8 mouse cellular contexts compared by ENCODE assay signal in genomic region chr5:33652783-33653173, GRCm38 (mm10). TPM values are rescaled to one million over a fixed set of nuclear protein-coding genes. Genes with fewer than 3 reads are reported as not detected.
DNase-seq lines count a peak whose midpoint lies in the region; ATAC-seq and TF ChIP-seq lines count a peak whose summit lies in the region.

No protein-coding gene starts in this region.

- H3K27ac ChIP-seq in kidney, postnatal 0 days = peak overlapping the region; percentile 42; the same call in 1 of the 2 replicates
- peak overlapping the region; percentile 99 for H3K27ac ChIP-seq in embryonic facial prominence, embryonic 10.5 days (replicated peaks)
- H3K27ac ChIP-seq in hindbrain, embryonic 16.5 days (ENCODE audit: low read depth, low read length) = peak overlapping the region; percentile 99
- H3K27ac ChIP-seq in midbrain, embryonic 16.5 days (ENCODE audit: low read length) = peak overlapping the region; percentile 98

- H3K27me3 ChIP-seq in kidney, postnatal 0 days (ENCODE audit: insufficient read depth, low read length) = no peaks in the 10 kb centered on the region
- H3K27me3 ChIP-seq in embryonic facial prominence, embryonic 10.5 days (replicated peaks; ENCODE audit: low read depth, poor library complexity, severe bottlenecking) = no peaks in the 10 kb centered on the region
- H3K27me3 ChIP-seq in hindbrain, embryonic 16.5 days (replicated peaks; ENCODE audit: control insufficient read depth, insufficient read depth, low read length) = no peaks in the 10 kb centered on the region
- H3K27me3 ChIP-seq in midbrain, embryonic 16.5 days (ENCODE audit: control insufficient read depth, insufficient read depth, low read depth, low read length) = no peaks in the 10 kb centered on the region

- TF ChIP-seq CTCF in kidney, postnatal 0 days (IDR thresholded peaks at IDR 0.05; ENCODE audit: low read depth) = no peak

- no peaks in the 10 kb centered on the region for H3K9me3 ChIP-seq in kidney, postnatal 0 days (replicated peaks; ENCODE audit: low read length)
- no peaks in the 10 kb centered on the region for H3K9me3 ChIP-seq in embryonic facial prominence, embryonic 10.5 days
- H3K9me3 ChIP-seq in hindbrain, embryonic 16.5 days (ENCODE audit: control insufficient read depth, low read length) = no peaks in the 10 kb centered on the region
- no peaks in the 10 kb centered on the region for H3K9me3 ChIP-seq in midbrain, embryonic 16.5 days (replicated peaks; ENCODE audit: control insufficient read depth, low read length, poor library complexity, severe bottlenecking)

- peak overlapping the region; percentile 68 for H3K4me2 ChIP-seq in kidney, postnatal 0 days (ENCODE audit: low read length)
- H3K4me2 ChIP-seq in hindbrain, embryonic 16.5 days (ENCODE audit: low read length) = peak overlapping the region; percentile 76
- H3K4me2 ChIP-seq in midbrain, embryonic 16.5 days (ENCODE audit: low read length) = peak overlapping the region; percentile 70

- H3K36me3 ChIP-seq in kidney, postnatal 0 days (ENCODE audit: insufficient read depth, low read length) = 0 out of 2 replicates have a peak, but pooled peaks cover 6% of the 10 kb centered on the region
- H3K36me3 ChIP-seq in embryonic facial prominence, embryonic 10.5 days (replicated peaks) = peaks cover 57% of the 10 kb centered on the region
- H3K36me3 ChIP-seq in hindbrain, embryonic 16.5 days (ENCODE audit: control insufficient read depth, insufficient read depth, low read length) = 0 out of 2 replicates have a peak, but pooled peaks cover 8% of the 10 kb centered on the region
- peaks cover 6% of the 10 kb centered on the region; the same call in 1 of the 2 replicates for H3K36me3 ChIP-seq in midbrain, embryonic 16.5 days (ENCODE audit: control insufficient read depth, insufficient read depth, low read length)

- peak overlapping the region; percentile 65; the same call in 1 of the 2 replicates for H3K4me3 ChIP-seq in kidney, postnatal 0 days (replicated peaks; ENCODE audit: low read depth, low read length)
- peak overlapping the region; percentile 85 for H3K4me3 ChIP-seq in embryonic facial prominence, embryonic 10.5 days
- H3K4me3 ChIP-seq in hindbrain, embryonic 16.5 days (ENCODE audit: low read length) = peak overlapping the region; percentile 93
- H3K4me3 ChIP-seq in midbrain, embryonic 16.5 days (ENCODE audit: low read depth, low read length) = peak overlapping the region; percentile 80

- no peak for DNase-seq in kidney, postnatal 0 days (ENCODE audit: low spot score)
- DNase-seq in kidney, postnatal 25 days = no peak
- DNase-seq in embryonic facial prominence, embryonic 10.5 days (ENCODE audit: low spot score) = no peak
- DNase-seq in embryo, embryonic 10.5 days (ENCODE audit: low spot score) = no peak
- DNase-seq in T-cell, adult 2 months (ENCODE audit: low spot score) = no peak

- H3K4me1 ChIP-seq in kidney, postnatal 0 days (replicated peaks; ENCODE audit: insufficient read depth, low read length) = peaks cover 20% of the 10 kb centered on the region
- peaks cover 49% of the 10 kb centered on the region for H3K4me1 ChIP-seq in embryonic facial prominence, embryonic 10.5 days
- peaks cover 35% of the 10 kb centered on the region for H3K4me1 ChIP-seq in hindbrain, embryonic 16.5 days (ENCODE audit: control insufficient read depth, insufficient read depth, low read depth, low read length)
- H3K4me1 ChIP-seq in midbrain, embryonic 16.5 days (ENCODE audit: control insufficient read depth, insufficient read depth, low read length) = peaks cover 33% of the 10 kb centered on the region

- WGBS in kidney, postnatal 0 days = under 1% methylated on average over 9 of the region's 9 CpGs
- WGBS in embryonic facial prominence, embryonic 10.5 days = 5% methylated on average over 9 of the region's 9 CpGs
- WGBS in hindbrain, embryonic 16.5 days = under 1% methylated on average over 9 of the region's 9 CpGs
- 3% methylated on average over 9 of the region's 9 CpGs for WGBS in midbrain, embryonic 16.5 days

- H3K9ac ChIP-seq in kidney, postnatal 0 days (ENCODE audit: low read depth, low read length) = 0 out of 2 replicates have a peak overlapping the region, but pooled peaks have one; percentile 36
- H3K9ac ChIP-seq in hindbrain, embryonic 16.5 days (ENCODE audit: low read depth, low read length) = peak overlapping the region; percentile 61
- peak overlapping the region; percentile 79 for H3K9ac ChIP-seq in midbrain, embryonic 16.5 days (ENCODE audit: low read depth, low read length)

- ATAC-seq in kidney, postnatal 0 days (replicated peaks; ENCODE audit: low FRiP score, low read depth) = no peak
- ATAC-seq in hindbrain, embryonic 16.5 days = no peak
- ATAC-seq in midbrain, embryonic 16.5 days = no peak; the same call in 1 of the 2 replicates
- ATAC-seq in granulocyte monocyte progenitor cell, adult 5-6 weeks (replicated peaks; ENCODE audit: poor library complexity, severe bottlenecking) = no peak

RNA-seq across cellular contexts. Expression of gene Slbp, which starts 0.4 kb away (rescaled TPM):
- polyA plus RNA-seq in kidney, postnatal 0 days (2015; fragmentation: Nextera tagmentation; extraction: Ambion mirVana) = 146 and 172 TPM in 2 replicates
- polyA plus RNA-seq in embryonic facial prominence, embryonic 10.5 days (2016; fragmentation: Nextera tagmentation; extraction: Ambion mirVana) = 313 and 322 TPM in 2 replicates
- polyA plus RNA-seq in hindbrain, embryonic 16.5 days (2015; fragmentation: Nextera tagmentation; extraction: Ambion mirVana) = 128 and 133 TPM in 2 replicates
- polyA plus RNA-seq in midbrain, embryonic 16.5 days (2015; fragmentation: Nextera tagmentation; extraction: Ambion mirVana) = 119 and 123 TPM in 2 replicates
- total RNA-seq in granulocyte monocyte progenitor cell, adult 5-6 weeks (2014; fragmentation: Nextera tagmentation) = 154 and 174 TPM in 2 replicates
- 251 and 253 TPM in 2 replicates for total RNA-seq in granulocyte monocyte progenitor cell, adult 5-6 weeks (2017)

RNA-seq across cellular contexts. Expression of gene Tacc3, which starts 5.2 kb away (rescaled TPM):
- 74.3 and 84.9 TPM in 2 replicates for polyA plus RNA-seq in kidney, postnatal 0 days (2015; fragmentation: Nextera tagmentation; extraction: Ambion mirVana)
- polyA plus RNA-seq in embryonic facial prominence, embryonic 10.5 days (2016; fragmentation: Nextera tagmentation; extraction: Ambion mirVana) = 318 and 337 TPM in 2 replicates
- 42.2 and 46.0 TPM in 2 replicates for polyA plus RNA-seq in hindbrain, embryonic 16.5 days (2015; fragmentation: Nextera tagmentation; extraction: Ambion mirVana)
- polyA plus RNA-seq in midbrain, embryonic 16.5 days (2015; fragmentation: Nextera tagmentation; extraction: Ambion mirVana) = 25.0 and 28.4 TPM in 2 replicates
- total RNA-seq in granulocyte monocyte progenitor cell, adult 5-6 weeks (2014; fragmentation: Nextera tagmentation) = 79.1 and 81.0 TPM in 2 replicates
- 186 and 201 TPM in 2 replicates for total RNA-seq in granulocyte monocyte progenitor cell, adult 5-6 weeks (2017)

RNA-seq across cellular contexts. Expression of gene Tmem129, which starts 5.4 kb away (rescaled TPM):
- 26.4 and 29.5 TPM in 2 replicates for polyA plus RNA-seq in kidney, postnatal 0 days (2015; fragmentation: Nextera tagmentation; extraction: Ambion mirVana)
- polyA plus RNA-seq in embryonic facial prominence, embryonic 10.5 days (2016; fragmentation: Nextera tagmentation; extraction: Ambion mirVana) = 37.1 and 40.0 TPM in 2 replicates
- polyA plus RNA-seq in hindbrain, embryonic 16.5 days (2015; fragmentation: Nextera tagmentation; extraction: Ambion mirVana) = 32.5 and 35.3 TPM in 2 replicates
- polyA plus RNA-seq in midbrain, embryonic 16.5 days (2015; fragmentation: Nextera tagmentation; extraction: Ambion mirVana) = 29.1 and 29.7 TPM in 2 replicates
- total RNA-seq in granulocyte monocyte progenitor cell, adult 5-6 weeks (2014; fragmentation: Nextera tagmentation) = 15.0 and 27.7 TPM in 2 replicates
- total RNA-seq in granulocyte monocyte progenitor cell, adult 5-6 weeks (2017) = 19.7 and 26.2 TPM in 2 replicates

RNA-seq across cellular contexts. Expression of gene Gm9903, which starts 23.1 kb away (rescaled TPM):
- 0.64 and 0.68 TPM in 2 replicates for polyA plus RNA-seq in kidney, postnatal 0 days (2015; fragmentation: Nextera tagmentation; extraction: Ambion mirVana)
- polyA plus RNA-seq in embryonic facial prominence, embryonic 10.5 days (2016; fragmentation: Nextera tagmentation; extraction: Ambion mirVana) = 0.30 and 0.32 TPM in 2 replicates
- 0.45 and 0.92 TPM in 2 replicates for polyA plus RNA-seq in hindbrain, embryonic 16.5 days (2015; fragmentation: Nextera tagmentation; extraction: Ambion mirVana)
- 0.70 and 0.89 TPM in 2 replicates for polyA plus RNA-seq in midbrain, embryonic 16.5 days (2015; fragmentation: Nextera tagmentation; extraction: Ambion mirVana)
- 0.75 TPM in 1 of 2 replicates, not detected in the other for total RNA-seq in granulocyte monocyte progenitor cell, adult 5-6 weeks (2014; fragmentation: Nextera tagmentation)
- 0.15 and 0.30 TPM in 2 replicates for total RNA-seq in granulocyte monocyte progenitor cell, adult 5-6 weeks (2017)

RNA-seq across cellular contexts. Expression of gene Fam53a, which starts 23.3 kb away (rescaled TPM):
- polyA plus RNA-seq in kidney, postnatal 0 days (2015; fragmentation: Nextera tagmentation; extraction: Ambion mirVana) = 55.7 and 58.1 TPM in 2 replicates
- 78.2 and 79.9 TPM in 2 replicates for polyA plus RNA-seq in embryonic facial prominence, embryonic 10.5 days (2016; fragmentation: Nextera tagmentation; extraction: Ambion mirVana)
- polyA plus RNA-seq in hindbrain, embryonic 16.5 days (2015; fragmentation: Nextera tagmentation; extraction: Ambion mirVana) = 28.4 and 33.0 TPM in 2 replicates
- 30.3 and 31.0 TPM in 2 replicates for polyA plus RNA-seq in midbrain, embryonic 16.5 days (2015; fragmentation: Nextera tagmentation; extraction: Ambion mirVana)
- total RNA-seq in granulocyte monocyte progenitor cell, adult 5-6 weeks (2014; fragmentation: Nextera tagmentation) = 23.7 and 40.1 TPM in 2 replicates
- total RNA-seq in granulocyte monocyte progenitor cell, adult 5-6 weeks (2017) = 15.7 and 16.1 TPM in 2 replicates

Comparison
In these comparisons a context has a peak if more than half of its experiments do, and no peak if none do; other contexts are left out.
1. H3K27ac ChIP-seq: peak in every context shown above with its lines; median percentile 99 in embryonic facial prominence, embryonic 10.5 days; 99 in hindbrain, embryonic 16.5 days; 98 in midbrain, embryonic 16.5 days; 42 in kidney, postnatal 0 days.